Mouse (Mus musculus): ENCODE data around the gene Kcnn4. TPM values are rescaled to one million over a fixed set of nuclear protein-coding genes. Genes with fewer than 3 reads are reported as not detected.

Gene Kcnn4
- polyA plus RNA-seq, 1 experiment, result 180 TPM

DNA sequence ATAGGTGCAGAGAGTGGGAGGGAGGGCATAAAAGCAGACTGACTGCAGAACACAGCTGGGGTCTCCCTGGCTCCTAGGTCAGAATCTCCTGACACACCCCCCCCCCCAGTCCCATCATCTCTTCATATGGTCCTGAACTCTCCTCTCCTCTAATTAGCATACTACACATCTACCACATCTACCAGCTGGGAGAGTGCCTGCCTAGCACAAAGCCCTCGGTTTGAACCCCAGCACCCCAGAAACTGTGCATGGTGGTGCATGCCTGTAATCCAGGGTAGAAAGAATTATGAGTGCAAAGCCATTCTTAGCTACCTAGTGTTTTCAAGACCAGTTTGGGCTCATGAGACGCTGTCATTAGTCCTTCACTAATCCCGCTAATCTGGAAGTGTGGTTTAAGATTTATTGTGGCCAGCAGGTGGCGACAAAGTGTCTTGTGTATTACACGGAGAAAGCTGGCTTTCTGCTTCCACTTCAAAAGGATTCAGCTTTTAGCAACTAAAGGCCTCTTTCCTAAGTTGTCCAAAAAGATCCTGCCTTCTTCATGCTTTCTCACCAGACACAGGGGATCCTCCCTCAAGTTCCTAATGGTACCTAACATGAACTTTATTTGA, 34.3 kb upstream of the Kcnn4 start:
- 8% methylated on average over 5 of the region's 5 CpGs for WGBS
- Histone ChIP-seq H3K4me3 (replicated peaks; ENCODE audit: control insufficient read depth, low read depth, low read length) (no peak overlapping the region), H3K4me1 (ENCODE audit: control insufficient read depth, insufficient read depth, low read length) (peaks cover under 1% of the 10 kb centered on the region; the same call in 1 of the 2 replicates), H3K27ac (ENCODE audit: control insufficient read depth, insufficient read depth, low read depth, low read length, poor library complexity) (no peak overlapping the region)
- TF ChIP-seq CTCF (IDR thresholded peaks at IDR 0.05; ENCODE audit: control insufficient read depth, insufficient read depth, low read length) (no peak), POLR2A (IDR thresholded peaks at IDR 0.05; ENCODE audit: borderline replicate concordance, control insufficient read depth, low read depth, low read length) (no peak)

DNA sequence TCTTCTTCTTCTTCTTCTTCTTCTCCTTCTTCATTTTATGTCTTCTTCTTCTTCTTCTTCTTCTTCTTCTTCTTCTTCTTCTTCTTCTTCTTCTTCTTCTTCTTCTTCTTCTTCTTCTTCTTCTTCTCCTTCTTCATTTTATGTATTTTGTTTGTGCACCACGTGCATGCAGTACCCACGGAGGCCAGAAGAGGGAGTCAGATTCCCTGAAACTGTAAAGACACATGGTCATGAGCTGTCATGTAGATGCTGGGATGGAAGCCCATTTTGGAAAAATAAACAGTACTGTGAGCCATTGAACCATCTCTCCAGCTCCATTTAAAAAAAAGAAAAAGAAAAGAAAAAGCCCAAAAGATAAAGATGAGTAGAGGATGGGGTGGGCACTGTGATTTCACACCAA, 31.8 kb upstream of the Kcnn4 start:
- Histone ChIP-seq H3K4me3 (replicated peaks; ENCODE audit: control insufficient read depth, low read depth, low read length) (no peak overlapping the region), H3K4me1 (ENCODE audit: control insufficient read depth, insufficient read depth, low read length) (peaks cover 1% of the 10 kb centered on the region; the same call in 1 of the 2 replicates), H3K27ac (ENCODE audit: control insufficient read depth, insufficient read depth, low read depth, low read length, poor library complexity) (no peak overlapping the region)
- WGBS, result 49% methylated on average over 2 of the region's 2 CpGs
- TF ChIP-seq POLR2A (IDR thresholded peaks at IDR 0.05; ENCODE audit: borderline replicate concordance, control insufficient read depth, low read depth, low read length) (no peak), CTCF (IDR thresholded peaks at IDR 0.05; ENCODE audit: control insufficient read depth, insufficient read depth, low read length) (no peak)

DNA sequence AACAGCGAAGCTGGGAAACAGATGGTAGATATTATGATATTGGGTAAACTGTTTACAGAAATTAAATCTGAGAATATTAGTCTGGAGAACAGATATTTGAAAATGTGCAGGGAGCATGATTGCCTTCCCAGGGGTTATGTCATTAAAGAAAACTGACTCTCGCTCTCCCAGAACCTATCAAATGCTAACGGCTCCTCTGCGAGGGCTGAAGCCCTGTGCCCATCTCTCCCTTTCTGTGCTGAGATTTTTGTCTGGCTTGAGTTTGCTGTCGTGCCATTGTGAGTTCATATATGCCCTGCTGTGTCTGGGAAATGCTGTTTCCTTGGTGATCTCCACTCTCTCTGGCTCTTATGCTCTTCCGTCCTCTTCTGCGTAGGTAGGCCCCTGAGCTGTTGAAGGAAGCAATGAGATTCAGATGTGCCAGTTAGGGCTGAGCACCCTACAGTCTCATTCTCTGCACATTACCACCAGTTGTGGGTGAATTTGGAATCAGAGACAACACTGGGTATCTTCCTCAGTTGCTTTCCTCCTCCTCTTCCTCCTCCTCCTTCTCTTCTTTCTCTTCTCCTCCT, 26.3 kb upstream of the Kcnn4 start:
- Histone ChIP-seq H3K4me1 (ENCODE audit: control insufficient read depth, insufficient read depth, low read length) (peaks cover 1% of the 10 kb centered on the region; the same call in 1 of the 2 replicates), H3K4me3 (replicated peaks; ENCODE audit: control insufficient read depth, low read depth, low read length) (no peak overlapping the region), H3K27ac (ENCODE audit: control insufficient read depth, insufficient read depth, low read depth, low read length, poor library complexity) (no peak overlapping the region)
- 80% methylated on average over 7 of the region's 7 CpGs for WGBS
- no peak for TF ChIP-seq CTCF (IDR thresholded peaks at IDR 0.05; ENCODE audit: control insufficient read depth, insufficient read depth, low read length)
- TF ChIP-seq POLR2A (IDR thresholded peaks at IDR 0.05; ENCODE audit: borderline replicate concordance, control insufficient read depth, low read depth, low read length), result no peak

DNA sequence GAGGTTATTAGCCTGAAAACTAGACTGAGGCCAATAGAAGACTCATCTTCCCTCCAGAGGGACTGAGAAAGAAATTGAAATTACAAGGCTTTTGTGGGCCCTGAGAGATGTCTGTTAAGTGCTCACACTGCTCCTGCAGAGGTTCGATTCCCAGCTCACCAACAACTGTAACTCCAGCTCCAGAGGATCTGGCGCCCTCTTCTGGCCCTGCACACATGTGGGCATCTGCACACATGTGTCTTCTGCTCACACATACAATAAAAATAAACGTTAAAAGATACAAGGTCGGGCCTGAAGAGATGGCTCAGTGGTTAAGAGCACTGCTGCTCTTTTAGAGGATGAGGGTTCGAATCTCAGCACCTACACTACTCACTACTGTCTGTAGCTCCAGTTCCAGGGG, 23.6 kb upstream of the Kcnn4 start:
- H3K27ac ChIP-seq (ENCODE audit: control insufficient read depth, insufficient read depth, low read depth, low read length, poor library complexity), result no peak overlapping the region
- WGBS, result 60% methylated on average over 5 of the region's 5 CpGs
- TF ChIP-seq CTCF (IDR thresholded peaks at IDR 0.05; ENCODE audit: control insufficient read depth, insufficient read depth, low read length), result peak; percentile 33; the same call in 1 of the 2 replicates
- TF ChIP-seq POLR2A (IDR thresholded peaks at IDR 0.05; ENCODE audit: borderline replicate concordance, control insufficient read depth, low read depth, low read length), result no peak
- no peak overlapping the region for H3K4me3 ChIP-seq (replicated peaks; ENCODE audit: control insufficient read depth, low read depth, low read length)
- no peaks in the 10 kb centered on the region; the same call in 1 of the 2 replicates for H3K4me1 ChIP-seq (ENCODE audit: control insufficient read depth, insufficient read depth, low read length)

DNA sequence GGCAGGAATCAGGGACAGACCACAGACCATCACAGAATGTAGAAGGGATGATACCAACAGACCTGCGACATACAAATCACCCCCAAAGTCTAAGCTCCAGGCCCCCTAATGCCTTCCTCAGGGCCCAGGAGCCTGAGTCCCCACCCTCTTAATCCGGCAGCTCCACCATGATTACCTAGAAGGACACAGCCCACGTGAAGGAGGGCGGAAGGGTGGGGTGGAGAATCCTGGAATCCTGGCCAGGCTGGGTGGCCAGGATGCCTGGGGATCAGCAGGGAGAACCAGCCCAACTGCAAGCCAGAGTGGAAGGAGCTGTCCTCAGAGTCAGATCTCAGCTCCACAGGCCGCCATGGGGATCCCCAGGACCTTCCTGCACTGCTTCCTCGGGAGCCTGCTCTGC, 21.2 kb upstream of the Kcnn4 start, which contains the start of gene Lypd5:
TSS of gene Lypd5 (plus strand) at position 301 of the 400 bp plus-strand sequence.
- Histone ChIP-seq H3K4me3 (replicated peaks; ENCODE audit: control insufficient read depth, low read depth, low read length) (no peak within 1 kb of the TSS), H3K27ac (ENCODE audit: control insufficient read depth, insufficient read depth, low read depth, low read length, poor library complexity) (no peak within 1 kb of the TSS), H3K4me1 (ENCODE audit: control insufficient read depth, insufficient read depth, low read length) (no peaks in the 10 kb centered on the region)
- TF ChIP-seq CTCF (IDR thresholded peaks at IDR 0.05; ENCODE audit: control insufficient read depth, insufficient read depth, low read length) (no peak), POLR2A (IDR thresholded peaks at IDR 0.05; ENCODE audit: borderline replicate concordance, control insufficient read depth, low read depth, low read length) (no peak)
- 49% methylated on average over 6 of the region's 6 CpGs for WGBS

DNA sequence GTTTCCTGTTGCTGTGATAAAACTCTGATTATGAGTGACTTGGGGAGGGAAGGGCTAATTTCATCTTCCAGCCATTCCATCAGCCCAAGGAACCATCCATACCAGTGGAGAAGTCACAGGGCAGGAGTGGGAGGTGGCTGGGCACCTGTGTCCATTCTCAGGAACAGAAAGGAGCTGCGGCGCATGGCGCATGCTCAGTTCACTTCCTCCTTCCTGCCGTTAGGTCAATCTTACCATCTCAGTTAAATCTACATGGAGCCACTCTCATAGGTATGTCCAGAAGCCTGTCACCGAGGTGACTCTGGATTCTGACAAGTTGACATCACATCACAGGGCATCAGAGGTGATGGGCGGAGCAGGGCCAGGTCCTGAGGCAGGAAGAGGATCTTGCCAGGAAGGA, 14.4 kb upstream of the Kcnn4 start:
- H3K4me1 ChIP-seq (ENCODE audit: control insufficient read depth, insufficient read depth, low read length), result no peaks in the 10 kb centered on the region
- TF ChIP-seq POLR2A (IDR thresholded peaks at IDR 0.05; ENCODE audit: borderline replicate concordance, control insufficient read depth, low read depth, low read length), result no peak
- 63% methylated on average over 6 of the region's 6 CpGs for WGBS
- H3K27ac ChIP-seq (ENCODE audit: control insufficient read depth, insufficient read depth, low read depth, low read length, poor library complexity), result no peak overlapping the region
- no peak overlapping the region for H3K4me3 ChIP-seq (replicated peaks; ENCODE audit: control insufficient read depth, low read depth, low read length)

DNA sequence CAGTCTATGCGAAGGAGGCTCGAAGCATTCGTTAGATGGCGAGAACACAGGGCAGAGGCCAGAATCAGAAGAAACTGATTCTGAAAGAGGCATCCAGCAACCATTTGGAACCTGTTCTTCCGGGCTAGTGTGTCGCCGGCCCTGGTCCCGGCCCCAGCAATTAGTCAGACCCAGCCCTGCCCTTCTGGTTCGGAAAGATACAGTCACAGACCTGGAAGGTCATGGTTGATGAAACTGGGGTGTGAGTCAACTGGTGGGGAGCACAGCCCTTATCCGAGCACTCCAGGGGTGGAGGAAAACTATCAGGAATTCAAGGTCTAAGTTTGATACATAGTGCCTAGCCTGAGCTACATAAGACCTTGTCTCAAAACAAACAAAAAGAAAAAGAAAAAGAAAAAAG, 14.0 kb upstream of the Kcnn4 start:
- 78% methylated on average over 10 of the region's 10 CpGs for WGBS
- TF ChIP-seq POLR2A (IDR thresholded peaks at IDR 0.05; ENCODE audit: borderline replicate concordance, control insufficient read depth, low read depth, low read length), result no peak
- no peak for TF ChIP-seq CTCF (IDR thresholded peaks at IDR 0.05; ENCODE audit: control insufficient read depth, insufficient read depth, low read length)
- Histone ChIP-seq H3K4me1 (ENCODE audit: control insufficient read depth, insufficient read depth, low read length) (no peaks in the 10 kb centered on the region), H3K4me3 (replicated peaks; ENCODE audit: control insufficient read depth, low read depth, low read length) (no peak overlapping the region), H3K27ac (ENCODE audit: control insufficient read depth, insufficient read depth, low read depth, low read length, poor library complexity) (no peak overlapping the region)

DNA sequence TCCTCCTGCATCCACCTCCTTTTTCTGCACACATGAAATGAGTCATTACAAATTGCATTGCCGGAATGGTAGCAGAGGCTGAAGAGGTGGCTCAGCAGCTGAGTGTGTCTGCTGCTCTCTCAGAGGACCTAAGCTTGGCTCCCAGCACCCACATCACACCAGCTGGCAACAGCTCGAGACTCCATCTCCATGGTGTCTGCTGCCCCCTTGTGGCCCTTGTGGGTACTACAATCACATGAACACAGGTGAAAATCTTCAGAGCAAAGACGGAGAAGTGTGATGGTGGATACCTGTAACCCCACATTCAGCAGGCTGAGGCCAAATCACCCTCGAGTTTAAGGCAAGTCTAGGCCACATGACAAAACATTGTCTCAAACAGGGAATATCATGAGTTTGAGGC, 12.2 kb upstream of the Kcnn4 start:
- H3K4me3 ChIP-seq (replicated peaks; ENCODE audit: control insufficient read depth, low read depth, low read length), result no peak overlapping the region
- H3K27ac ChIP-seq (ENCODE audit: control insufficient read depth, insufficient read depth, low read depth, low read length, poor library complexity), result no peak overlapping the region
- WGBS, result 41% methylated on average over 4 of the region's 4 CpGs
- H3K4me1 ChIP-seq (ENCODE audit: control insufficient read depth, insufficient read depth, low read length), result no peaks in the 10 kb centered on the region
- TF ChIP-seq POLR2A (IDR thresholded peaks at IDR 0.05; ENCODE audit: borderline replicate concordance, control insufficient read depth, low read depth, low read length) (no peak), CTCF (IDR thresholded peaks at IDR 0.05; ENCODE audit: control insufficient read depth, insufficient read depth, low read length) (peak; percentile 75)

Data from bone marrow, adult 2 months (tissue).